Mouse (Mus musculus): ENCODE data around the gene Nom1. TPM values are rescaled to one million over a fixed set of nuclear protein-coding genes. Genes with fewer than 3 reads are reported as not detected.

Nom1 gene
- total and polyA plus RNA-seq, 3 experiments = 41.4 to 67.3 TPM; not detected in 1

- Histone ChIP-seq H3K4me3 (ENCODE audit: control insufficient read depth in 1 of 2, insufficient read depth in 1 of 2, low read depth in 2 of 2, low read length in 2 of 2) (no peak overlapping the region), H3K9ac (ENCODE audit: control insufficient read depth, low read depth, low read length, poor library complexity, severe bottlenecking) (no peak overlapping the region), H3K27ac (ENCODE audit: control insufficient read depth, low read depth, low read length) (no peak overlapping the region), H3K79me2 (ENCODE audit: control insufficient read depth, insufficient read depth, low read length, poor library complexity) (no peaks in the 10 kb centered on the region), H3K27me3 (ENCODE audit: control insufficient read depth in 1 of 2, insufficient read depth in 2 of 2, low read length in 2 of 2) (peaks cover 5 to 8% of the 10 kb centered on the region in 2 experiments), H3K4me1 (ENCODE audit: control insufficient read depth in 1 of 2, insufficient read depth in 2 of 2, low read length in 2 of 2) (no peaks in the 10 kb centered on the region), H3K36me3 (ENCODE audit: control insufficient read depth in 1 of 2, insufficient read depth in 2 of 2, low read length in 2 of 2) (no peaks in the 10 kb centered on the region), H3K9me3 (replicated peaks; ENCODE audit: insufficient read depth, low read length) (no peaks in the 10 kb centered on the region)
- DNase-seq (ENCODE audit: low read depth, low spot score) = peak; percentile 85
- TF ChIP-seq ZMIZ1 (IDR thresholded peaks at IDR 0.05; ENCODE audit: low read depth, low read length) (no peak), UBTF (IDR thresholded peaks at IDR 0.05; ENCODE audit: borderline replicate concordance, insufficient read depth, low read depth, low read length) (no peak), MAZ (IDR thresholded peaks at IDR 0.05; ENCODE audit: low read depth, low read length) (no peak), MAX (IDR thresholded peaks at IDR 0.05; ENCODE audit: low read length) (no peak), CTCF (IDR thresholded peaks at IDR 0.05 in 2 of 3, conservative IDR thresholded peaks at IDR 0.05 in 1 of 3; ENCODE audit: control insufficient read depth in 1 of 3, insufficient read depth in 1 of 3, low read depth in 2 of 3, low read length in 3 of 3, poor library complexity in 1 of 3, severe bottlenecking in 1 of 3) (peak; percentile 96 to 99 (median 99)), ZKSCAN1 (IDR thresholded peaks at IDR 0.05; ENCODE audit: low read depth, low read length) (no peak), ZNF384 (IDR thresholded peaks at IDR 0.05; ENCODE audit: low read depth, low read length) (peak; percentile 41; the same call in 1 of the 2 replicates), MYC (IDR thresholded peaks at IDR 0.05; ENCODE audit: low read depth, low read length) (no peak), USF2 (IDR thresholded peaks at IDR 0.05; ENCODE audit: borderline replicate concordance in 1 of 2, insufficient read depth in 1 of 2, low read depth in 1 of 2, low read length in 2 of 2) (no peak), SMC3 (IDR thresholded peaks at IDR 0.05; ENCODE audit: low read depth, low read length) (peak; percentile 82), ZC3H11A (IDR thresholded peaks at IDR 0.05; ENCODE audit: low read depth, low read length) (peak; percentile 76), NELFE (IDR thresholded peaks at IDR 0.05; ENCODE audit: low read depth, low read length) (no peak), RAD21 (IDR thresholded peaks at IDR 0.05; ENCODE audit: low read depth, low read length) (peak; percentile 99), TAL1 (IDR thresholded peaks at IDR 0.05; ENCODE audit: low read length) (no peak)
These were observed 45.3 kb upstream of the Nom1 start for GRCm38 (mm10) chr5:29388944-29389765.

- H3K9ac ChIP-seq (ENCODE audit: control insufficient read depth, low read depth, low read length, poor library complexity, severe bottlenecking) = no peak overlapping the region
- H3K79me2 ChIP-seq (ENCODE audit: control insufficient read depth, insufficient read depth, low read length, poor library complexity) = no peaks in the 10 kb centered on the region
- no peaks in the 10 kb centered on the region for H3K36me3 ChIP-seq (ENCODE audit: control insufficient read depth in 1 of 2, insufficient read depth in 2 of 2, low read length in 2 of 2)
- no peak overlapping the region for H3K27ac ChIP-seq (ENCODE audit: control insufficient read depth, low read depth, low read length)
- H3K9me3 ChIP-seq (replicated peaks; ENCODE audit: insufficient read depth, low read length) = no peaks in the 10 kb centered on the region
- peak; percentile 19 for DNase-seq (ENCODE audit: low read depth, low spot score)
- H3K4me3 ChIP-seq (ENCODE audit: control insufficient read depth in 1 of 2, insufficient read depth in 1 of 2, low read depth in 2 of 2, low read length in 2 of 2) = no peak overlapping the region
- peaks cover 4 to 9% of the 10 kb centered on the region in 2 experiments for H3K27me3 ChIP-seq (ENCODE audit: control insufficient read depth in 1 of 2, insufficient read depth in 2 of 2, low read length in 2 of 2)
- H3K4me1 ChIP-seq (ENCODE audit: control insufficient read depth in 1 of 2, insufficient read depth in 2 of 2, low read length in 2 of 2) = no peaks in the 10 kb centered on the region
- TF ChIP-seq MAX (IDR thresholded peaks at IDR 0.05; ENCODE audit: low read length) (no peak), EP300 (IDR thresholded peaks at IDR 0.05; ENCODE audit: low read depth in 1 of 2, low read length in 2 of 2) (no peak), MEF2A (IDR thresholded peaks at IDR 0.05; ENCODE audit: extremely low read depth, insufficient replicate concordance, low read depth, low read length, poor library complexity, severe bottlenecking) (no peak), MYC (IDR thresholded peaks at IDR 0.05; ENCODE audit: low read depth, low read length) (no peak), GATA1 (IDR thresholded peaks at IDR 0.05; ENCODE audit: low read depth, low read length) (no peak), RCOR1 (IDR thresholded peaks at IDR 0.05; ENCODE audit: low read depth, low read length) (no peak), SMC3 (IDR thresholded peaks at IDR 0.05; ENCODE audit: low read depth, low read length) (no peak), ZKSCAN1 (IDR thresholded peaks at IDR 0.05; ENCODE audit: low read depth, low read length) (no peak), CHD2 (IDR thresholded peaks at IDR 0.05; ENCODE audit: low read length) (no peak), MAFK (IDR thresholded peaks at IDR 0.05; ENCODE audit: borderline replicate concordance, low read depth, low read length) (no peak), HCFC1 (IDR thresholded peaks at IDR 0.05; ENCODE audit: low read depth, low read length) (no peak), POLR2AphosphoS2 (IDR thresholded peaks at IDR 0.05; ENCODE audit: low read length) (no peak), GABPA (IDR thresholded peaks at IDR 0.05; ENCODE audit: low read depth, low read length) (no peak), NRF1 (IDR thresholded peaks at IDR 0.05; ENCODE audit: insufficient read depth, low read depth, low read length, poor library complexity, severe bottlenecking) (no peak), MAZ (IDR thresholded peaks at IDR 0.05; ENCODE audit: low read depth, low read length) (no peak), POLR2AphosphoS5 (IDR thresholded peaks at IDR 0.05; ENCODE audit: borderline replicate concordance, low read depth, low read length) (no peak), JUND (IDR thresholded peaks at IDR 0.05; ENCODE audit: low read depth, low read length) (no peak)
These were observed 36.0 kb upstream of the Nom1 start for GRCm38 (mm10) chr5:29398427-29398826.
